In the genomic region with DNA sequence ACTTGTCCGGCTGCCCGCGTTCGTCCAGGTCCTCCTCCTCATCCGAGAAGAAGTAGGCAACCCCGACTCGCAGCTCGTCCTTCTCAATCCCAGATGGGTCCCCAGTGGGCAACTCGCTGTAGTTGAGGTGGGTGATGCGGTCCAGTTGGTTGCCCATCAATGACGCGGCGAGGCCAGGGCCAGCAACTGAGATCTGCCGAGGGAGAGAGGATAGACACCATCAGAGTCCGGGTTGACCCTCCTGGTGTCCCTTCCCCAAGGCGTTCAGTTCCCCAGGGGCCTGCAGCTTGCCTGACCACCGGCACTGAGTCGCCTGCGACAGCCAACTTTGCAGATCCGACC, we compare ENCODE assay signal across 8 mouse cellular contexts. TPM values are rescaled to one million over a fixed set of nuclear protein-coding genes. Genes with fewer than 3 reads are reported as not detected.
DNase-seq lines count a peak whose midpoint lies in the region; ATAC-seq and TF ChIP-seq lines count a peak whose summit lies in the region.

No protein-coding gene starts in this region.

- peak overlapping the region; percentile 78 for H3K27ac ChIP-seq in hindbrain, postnatal 0 days
- H3K27ac ChIP-seq in liver, embryonic 15.5 days (replicated peaks): no peak overlapping the region

- ATAC-seq in hindbrain, postnatal 0 days: no peak
- ATAC-seq in liver, embryonic 15.5 days (ENCODE audit: insufficient read depth): no peak
- no peak for ATAC-seq in granulocyte monocyte progenitor cell, adult 5-6 weeks (replicated peaks; ENCODE audit: poor library complexity, severe bottlenecking)

- peak; percentile 13 for DNase-seq in cerebellum, adult 9-10 months
- DNase-seq in cerebellum, postnatal 25 days: no peak
- DNase-seq in urinary bladder, adult 18-20 months (ENCODE audit: low spot score in 2 of 2): peak; percentile 7 to 52
- DNase-seq in urinary bladder, postnatal 25 days (ENCODE audit: low spot score): no peak
- peak; percentile 52 for DNase-seq in hindbrain, postnatal 0 days (ENCODE audit: low spot score)
- peak; percentile 33 for DNase-seq in right cerebral cortex, postnatal 25 days

- no peak for TF ChIP-seq CTCF in hindbrain, postnatal 0 days (IDR thresholded peaks at IDR 0.05; ENCODE audit: low read depth)

- H3K4me1 ChIP-seq in hindbrain, postnatal 0 days (ENCODE audit: insufficient read depth, low read length): peaks cover 10% of the 10 kb centered on the region; the same call in 1 of the 2 replicates
- no peaks in the 10 kb centered on the region for H3K4me1 ChIP-seq in liver, embryonic 15.5 days (replicated peaks)

- no peaks in the 10 kb centered on the region for H3K27me3 ChIP-seq in hindbrain, postnatal 0 days (ENCODE audit: insufficient read depth, low read length)
- peaks cover 48% of the 10 kb centered on the region for H3K27me3 ChIP-seq in liver, embryonic 15.5 days

- peak overlapping the region; percentile 67 for H3K9ac ChIP-seq in hindbrain, postnatal 0 days (replicated peaks; ENCODE audit: low read length)
- H3K9ac ChIP-seq in liver, embryonic 15.5 days: no peak overlapping the region

- H3K4me3 ChIP-seq in hindbrain, postnatal 0 days (ENCODE audit: low read length): peak overlapping the region; percentile 75
- H3K4me3 ChIP-seq in liver, embryonic 15.5 days (replicated peaks): peak overlapping the region; percentile 47

- WGBS in hindbrain, postnatal 0 days: under 1% methylated on average over 20 of the region's 20 CpGs
- WGBS in liver, embryonic 15.5 days (ENCODE audit: insufficient replicate concordance): 4% methylated on average over 20 of the region's 20 CpGs

- no peaks in the 10 kb centered on the region for H3K9me3 ChIP-seq in hindbrain, postnatal 0 days (ENCODE audit: low read length)
- no peaks in the 10 kb centered on the region for H3K9me3 ChIP-seq in liver, embryonic 15.5 days (replicated peaks)

- no peaks in the 10 kb centered on the region for H3K36me3 ChIP-seq in hindbrain, postnatal 0 days (ENCODE audit: insufficient read depth, low read length)
- H3K36me3 ChIP-seq in liver, embryonic 15.5 days (replicated peaks): no peaks in the 10 kb centered on the region

- peak overlapping the region; percentile 92 for H3K4me2 ChIP-seq in hindbrain, postnatal 0 days (ENCODE audit: low read depth, low read length)
- H3K4me2 ChIP-seq in liver, embryonic 15.5 days: peak overlapping the region; percentile 63

RNA-seq across cellular contexts. Expression of gene Fam84a, which starts 1.3 kb away (rescaled TPM):
- 85.0 and 85.7 TPM in 2 replicates for total RNA-seq in hindbrain, postnatal 0 days (2014; rRNA removed)
- 46.5 and 48.0 TPM in 2 replicates for polyA plus RNA-seq in hindbrain, postnatal 0 days (2015; fragmentation: Nextera tagmentation; extraction: Ambion mirVana)
- 1.0 and 1.2 TPM in 2 replicates for polyA plus RNA-seq in liver, embryonic 15.5 days (2015; fragmentation: Nextera tagmentation; extraction: Ambion mirVana)
- total RNA-seq in granulocyte monocyte progenitor cell, adult 5-6 weeks (2014; fragmentation: Nextera tagmentation): not detected in 2 replicates
- total RNA-seq in granulocyte monocyte progenitor cell, adult 5-6 weeks (2017): not detected in 2 replicates

Comparison
In these comparisons a context has a peak if more than half of its experiments do, and no peak if none do; other contexts are left out.
1. DNase-seq: peak in cerebellum, adult 9-10 months (single experiment), urinary bladder, adult 18-20 months (2 of 2), hindbrain, postnatal 0 days (single experiment) and right cerebral cortex, postnatal 25 days (single experiment); none in cerebellum, postnatal 25 days (0 of 2) and urinary bladder, postnatal 25 days (single experiment).
2. RNA of gene Fam84a, which starts 1.3 kb away (total RNA-seq): 85.0 to 85.7 TPM in hindbrain, postnatal 0 days; not detected in granulocyte monocyte progenitor cell, adult 5-6 weeks; every median in the first group is over 10 times any median in the second.